Mouse (Mus musculus): ENCODE results near the gene Trim31.

DNA sequence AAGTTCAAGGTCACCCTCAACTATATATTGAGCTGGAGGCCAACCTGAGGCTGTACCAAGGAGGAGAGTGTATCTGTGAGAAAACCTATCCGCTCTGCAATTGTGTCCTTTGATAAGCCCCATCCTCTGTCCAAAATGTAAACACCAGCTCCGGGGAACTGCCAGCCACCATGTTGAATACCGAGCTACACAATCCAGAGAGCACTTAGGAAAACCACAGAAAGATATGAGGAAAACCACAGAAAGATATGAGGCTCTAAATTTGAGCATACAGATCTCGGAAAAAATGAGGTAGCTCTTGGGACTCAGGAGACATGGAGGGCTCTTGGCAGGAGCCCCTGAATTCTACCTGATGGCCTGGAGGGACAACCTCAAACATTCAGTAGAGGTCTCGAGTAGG is 4.5 kb upstream of the Trim31 start:
- no peak for TF ChIP-seq POLR2A (IDR thresholded peaks at IDR 0.05; ENCODE audit: insufficient read length, low read depth)
- no peak for TF ChIP-seq CEBPB (IDR thresholded peaks at IDR 0.05; ENCODE audit: insufficient read depth, poor library complexity, severe bottlenecking)
- TF ChIP-seq TCF12 (IDR thresholded peaks at IDR 0.05; ENCODE audit: insufficient read depth, poor library complexity, severe bottlenecking), result no peak
- TF ChIP-seq USF1 (IDR thresholded peaks at IDR 0.05; ENCODE audit: low read depth), result no peak

Data from myocyte (in vitro differentiated cells).